Mouse (Mus musculus) cerebellum, adult 2 months (tissue): Measurements from ENCODE around the gene Zfp160. TPM values are rescaled to one million over a fixed set of nuclear protein-coding genes. Genes with fewer than 3 reads are reported as not detected.

Experiments
- DNase-seq, 2 experiments: peaks; one replicate each; pipeline ENCODE4 v3.0.0; 2021
- H3K27ac ChIP-seq: fragments of 200-500 bp; 2 replicates; pipeline ENCODE4 v1.5.1; 2012; ENCODE audit warnings: low read length, control low read depth, inconsistent platforms; ENCODE audit not compliant: insufficient read depth
- H3K27me3 ChIP-seq: fragments of 200-500 bp; 2 replicates; pipeline ENCODE4 v1.6.1; 2012; ENCODE audit warnings: inconsistent platforms, mild to moderate bottlenecking, low read length, moderate library complexity; ENCODE audit not compliant: control insufficient read depth, insufficient read depth
- H3K4me1 ChIP-seq: fragments of 200-500 bp; 2 replicates; pipeline ENCODE4 v1.6.1; 2011; ENCODE audit warnings: low read length; ENCODE audit not compliant: control insufficient read depth, insufficient read depth
- H3K4me3 ChIP-seq: fragments of 200-500 bp; replicated peaks from 2 replicates; pipeline ENCODE3; 2011; ENCODE audit warnings: mild to moderate bottlenecking, low read depth, low read length, control low read depth; ENCODE audit not compliant: insufficient read depth
- CTCF ChIP-seq: fragments of 200-500 bp; IDR thresholded peaks from 2 replicates; pipeline ENCODE4 v1.5.1; 2011; ENCODE audit warnings: low read depth, mild to moderate bottlenecking, control low read depth, low read length, moderate library complexity, borderline replicate concordance; ENCODE audit not compliant: insufficient read depth
- POLR2A ChIP-seq: fragments of 200-500 bp; IDR thresholded peaks from 2 replicates; pipeline ENCODE4 v1.6.1; 2011; ENCODE audit warnings: low read length, control low read depth, borderline replicate concordance; ENCODE audit not compliant: insufficient read depth
- WGBS: fragments of 180-500 bp; shearing (Covaris S2); methylation state at CpG from one replicate; pipeline ENCODE4 v1.1.7; 2018; 5-methylcytosine and 5-hydroxymethylcytosine counted together
- polyA plus RNA-seq: library from polyadenylated mRNA; depleted of rRNA; stranded (reverse); fragments of >200 nt; gene quantifications from 2 replicates; pipeline ENCODE4 v1.2.3, GENCODE M21; 2012; rRNA removed

The Zfp160 gene
- polyA plus RNA-seq = 17.6 and 18.3 TPM in 2 replicates

- Histone ChIP-seq H3K4me3 (peak within 1 kb of the TSS; percentile 97), H3K4me1 (no peaks in the 10 kb centered on the region; the same call in 1 of the 2 replicates), H3K27ac (peak within 1 kb of the TSS; percentile 80), H3K27me3 (no peaks in the 10 kb centered on the region)
- 6% methylated on average over 36 of the region's 36 CpGs for WGBS
- TF ChIP-seq POLR2A = peak; percentile 60; the same call in 1 of the 2 replicates
- TF ChIP-seq CTCF = no peak
- DNase-seq = peak; percentile 85 to 89
Observed at GRCm38 (mm10) chr17:21008382-21009331, at the start of gene Zfp160. Gene Zfp160, plus strand, starts transcription at chr17:21008903.

DNA sequence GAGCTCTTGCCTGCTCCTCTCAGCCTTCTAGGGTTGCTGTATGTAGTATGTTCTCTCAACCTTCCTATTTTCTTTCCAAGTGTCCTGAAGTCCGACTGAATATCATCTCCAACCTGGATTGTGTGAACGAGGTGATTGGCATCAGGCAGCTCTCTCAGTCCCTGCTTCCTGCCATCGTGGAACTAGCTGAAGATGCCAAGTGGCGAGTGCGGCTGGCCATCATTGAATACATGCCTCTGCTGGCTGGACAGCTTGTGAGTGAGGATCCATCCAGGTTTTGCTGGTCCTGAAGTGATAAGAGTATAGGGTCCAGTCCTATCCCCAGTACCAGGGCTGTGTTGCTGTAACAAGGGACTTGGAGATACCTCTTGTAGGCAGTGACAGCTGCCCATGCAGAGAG lies 48.3 kb upstream of the Zfp160 start:
- WGBS = 92% methylated on average over 5 of the region's 5 CpGs
- no peak overlapping the region for H3K4me3 ChIP-seq
- no peaks in the 10 kb centered on the region for H3K4me1 ChIP-seq
- no peak overlapping the region for H3K27ac ChIP-seq
- no peaks in the 10 kb centered on the region for H3K27me3 ChIP-seq
- TF ChIP-seq POLR2A = no peak
- no peak for TF ChIP-seq CTCF
- DNase-seq = no peak

DNA sequence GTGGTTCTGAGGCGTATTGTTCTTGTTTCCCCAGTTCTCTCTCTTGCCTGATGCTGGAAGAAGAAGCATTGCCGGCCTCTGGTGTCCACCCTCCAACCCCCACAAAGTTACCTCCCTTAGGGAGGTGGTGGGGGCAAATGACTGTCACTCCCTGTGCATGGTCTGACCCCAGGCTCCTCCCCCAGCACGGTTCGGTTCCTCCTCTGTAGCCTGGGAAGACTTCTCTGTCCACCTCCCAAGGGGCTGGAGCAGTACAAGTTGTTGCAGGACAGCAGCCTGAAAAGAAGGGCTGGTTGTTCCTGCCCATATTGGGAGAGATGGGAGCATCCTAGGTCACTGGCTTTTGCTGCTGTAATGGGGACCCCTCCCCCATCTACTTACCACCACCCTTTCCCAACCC lies 43.3 kb upstream of the Zfp160 start:
- H3K27ac ChIP-seq = no peak overlapping the region
- TF ChIP-seq CTCF = no peak
- no peak for TF ChIP-seq POLR2A
- H3K4me3 ChIP-seq = no peak overlapping the region
- DNase-seq = no peak
- no peaks in the 10 kb centered on the region for H3K27me3 ChIP-seq
- 93% methylated on average over 4 of the region's 4 CpGs for WGBS
- no peaks in the 10 kb centered on the region for H3K4me1 ChIP-seq

GRCm38 (mm10) chr17:20966681-20967080 lies 42.0 kb upstream of the Zfp160 start:
- Histone ChIP-seq H3K4me1 (no peaks in the 10 kb centered on the region), H3K27me3 (no peaks in the 10 kb centered on the region), H3K4me3 (no peak overlapping the region), H3K27ac (no peak overlapping the region)
- no peak for TF ChIP-seq CTCF
- no peak for TF ChIP-seq POLR2A
- DNase-seq = no peak

DNA sequence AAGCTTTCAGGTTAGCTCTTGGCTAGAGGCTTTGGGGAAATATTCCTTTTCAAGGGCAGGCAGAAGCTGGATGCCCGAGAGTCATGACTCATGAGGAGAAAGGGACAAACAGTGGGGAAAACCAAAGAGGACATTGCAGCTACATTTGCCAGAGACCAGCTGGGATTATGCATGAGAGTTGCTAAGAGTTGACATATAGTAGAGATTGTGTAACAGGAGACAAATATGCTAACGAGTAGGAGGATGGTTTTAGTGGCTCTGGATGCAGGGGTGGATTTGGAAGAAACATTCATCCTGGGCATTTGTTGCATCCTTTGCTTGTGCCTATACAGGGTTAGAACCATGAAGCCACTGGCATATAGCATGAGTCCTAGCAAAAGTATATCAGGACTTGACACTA lies 15.0 kb upstream of the Zfp160 start:
- no peaks in the 10 kb centered on the region; the same call in 1 of the 2 replicates for H3K27me3 ChIP-seq

DNA sequence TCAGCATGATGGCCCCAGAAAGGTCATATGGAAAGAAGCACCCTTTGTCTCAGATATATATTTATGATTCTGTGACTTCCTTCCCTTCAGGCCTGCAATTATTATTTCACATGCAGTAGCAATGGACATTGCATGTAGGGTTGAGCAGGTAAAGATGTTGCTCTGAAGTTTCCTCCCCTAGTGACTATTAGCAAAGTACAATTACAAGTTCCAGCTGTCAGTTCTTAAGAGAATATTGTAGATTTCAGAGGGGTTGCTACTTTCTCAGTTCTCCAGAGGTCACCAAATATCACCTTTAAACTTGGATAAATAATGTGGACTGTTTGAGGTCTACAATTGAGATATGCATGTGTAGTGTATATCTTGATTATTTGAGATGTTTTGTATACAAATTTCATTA lies 12.3 kb upstream of the Zfp160 start, which contains the start of gene Vmn1r233:
Gene Vmn1r233, minus strand, starts transcription at position 101 of the 400 bp plus-strand sequence.
- DNase-seq = no peak
- Histone ChIP-seq H3K4me1 (no peaks in the 10 kb centered on the region), H3K27me3 (no peaks in the 10 kb centered on the region; the same call in 1 of the 2 replicates), H3K4me3 (no peak within 1 kb of the TSS), H3K27ac (no peak within 1 kb of the TSS)
- TF ChIP-seq CTCF = no peak
- no peak for TF ChIP-seq POLR2A

More for the DNA sequence above, 15.0 kb upstream of the Zfp160 start:
- no peak for TF ChIP-seq POLR2A
- TF ChIP-seq CTCF = no peak
- Histone ChIP-seq H3K27ac (no peak overlapping the region), H3K4me3 (no peak overlapping the region), H3K4me1 (no peaks in the 10 kb centered on the region)
- 60% methylated on average over 2 of the region's 2 CpGs for WGBS
- no peak for DNase-seq

DNA sequence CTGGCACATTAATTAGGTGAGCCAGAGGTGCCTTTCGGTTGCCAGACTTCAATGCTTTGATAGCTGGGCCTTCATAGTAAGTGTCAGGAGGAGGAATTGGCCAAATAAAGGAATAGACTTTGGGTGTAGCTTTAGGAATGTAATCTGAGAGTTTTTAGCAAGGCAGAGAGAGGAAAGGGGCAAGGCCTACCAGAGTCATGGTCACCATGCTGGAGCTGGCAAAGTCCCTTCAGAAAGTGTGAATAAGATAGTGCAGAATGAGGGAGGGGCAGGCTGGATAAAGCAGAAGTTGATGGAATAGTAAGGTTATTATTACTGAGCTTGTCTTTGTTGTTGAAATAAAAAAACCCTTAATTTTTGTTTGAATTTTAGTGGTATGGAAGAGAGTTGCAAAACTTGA lies 1.0 kb downstream of the Zfp160 start:
- no peak for DNase-seq
- no peaks in the 10 kb centered on the region; the same call in 1 of the 2 replicates for H3K4me1 ChIP-seq
- H3K27ac ChIP-seq = no peak overlapping the region

More for the DNA sequence above, 1.0 kb downstream of the Zfp160 start:
- Histone ChIP-seq H3K4me3 (peak overlapping the region; percentile 97), H3K27me3 (no peaks in the 10 kb centered on the region)
- 16% methylated on average over 1 of the region's 1 CpGs for WGBS
- TF ChIP-seq POLR2A (no peak), CTCF (no peak)
